ENCODE assay signal across 9 mouse cellular contexts in genomic region chr3:62338854-62339515, GRCm38 (mm10). TPM values are rescaled to one million over a fixed set of nuclear protein-coding genes. Genes with fewer than 3 reads are reported as not detected.
A peak's percentile ranks its signal among the peaks of the same experiment; 100 is the strongest.
DNase-seq lines count a peak whose midpoint lies in the region; ATAC-seq and TF ChIP-seq lines count a peak whose summit lies in the region.
"Had no signal": no experiment of that assay in that cellular context is flagged by ENCODE, and none has a peak within 500 bp of the region (broad histone marks: within the 10 kb centered on the region; RNA-seq: fewer than 3 reads in every experiment).

No protein-coding gene starts in this region.

- no peak for TF ChIP-seq POLR2A in testis, adult 2 months (IDR thresholded peaks at IDR 0.05; ENCODE audit: control insufficient read depth, low read depth, low read length)

- under 1% methylated on average over 68 of the region's 68 CpGs for WGBS in intestine, embryonic 14.5 days
- WGBS in limb, embryonic 15.5 days = under 1% methylated on average over 67 of the region's 68 CpGs
- WGBS in midbrain, embryonic 15.5 days = under 1% methylated on average over 67 of the region's 68 CpGs

- peak overlapping the region; percentile 78 for H3K9ac ChIP-seq in intestine, embryonic 14.5 days (ENCODE audit: low read length)
- H3K9ac ChIP-seq in limb, embryonic 15.5 days = peak overlapping the region; percentile 74
- peak overlapping the region; percentile 67 for H3K9ac ChIP-seq in midbrain, embryonic 15.5 days

- peak; percentile 1 for DNase-seq in CD4-positive, CD25-positive, alpha-beta regulatory T cell, adult 2 months (ENCODE audit: low read depth, low spot score)
- DNase-seq in cerebellum, postnatal 4 days (ENCODE audit: low spot score in 2 of 2) = peak; percentile 30 to 50
- peak; percentile 30 to 45 for DNase-seq in gastrocnemius, postnatal 36 days
- DNase-seq in intestine, embryonic 14.5 days (ENCODE audit: low spot score) = peak; percentile 91

- H3K9me3 ChIP-seq in intestine, embryonic 14.5 days (ENCODE audit: control insufficient read depth, low read length) = no peaks in the 10 kb centered on the region
- no peaks in the 10 kb centered on the region for H3K9me3 ChIP-seq in limb, embryonic 15.5 days
- H3K9me3 ChIP-seq in midbrain, embryonic 15.5 days = no peaks in the 10 kb centered on the region

- ATAC-seq in CD4-positive, CD25-positive, alpha-beta regulatory T cell, adult 4 months = no peak
- ATAC-seq in intestine, embryonic 14.5 days (replicated peaks; ENCODE audit: low FRiP score, low TSS enrichment, low read depth) = peak; percentile 96
- ATAC-seq in limb, embryonic 15.5 days (ENCODE audit: insufficient number of reproducible peaks, low FRiP score, low TSS enrichment, low read depth) = peak; percentile 87
- peak; percentile 94 for ATAC-seq in midbrain, embryonic 15.5 days (replicated peaks)

- peak overlapping the region; percentile 77 for H3K4me3 ChIP-seq in intestine, embryonic 14.5 days (ENCODE audit: low read depth, low read length)
- H3K4me3 ChIP-seq in limb, embryonic 15.5 days = peak overlapping the region; percentile 77
- peak overlapping the region; percentile 66 for H3K4me3 ChIP-seq in midbrain, embryonic 15.5 days
- peak overlapping the region; percentile 72 for H3K4me3 ChIP-seq in testis, adult 2 months (ENCODE audit: control insufficient read depth, low read depth, low read length)

- peak overlapping the region; percentile 74 for H3K4me2 ChIP-seq in intestine, embryonic 14.5 days (ENCODE audit: low read length)
- peak overlapping the region; percentile 91 for H3K4me2 ChIP-seq in limb, embryonic 15.5 days
- peak overlapping the region; percentile 84 for H3K4me2 ChIP-seq in midbrain, embryonic 15.5 days

- peak overlapping the region; percentile 71 for H3K27ac ChIP-seq in intestine, embryonic 14.5 days (ENCODE audit: low read depth)
- H3K27ac ChIP-seq in limb, embryonic 15.5 days = peak overlapping the region; percentile 71
- peak overlapping the region; percentile 43 for H3K27ac ChIP-seq in midbrain, embryonic 15.5 days
- H3K27ac ChIP-seq in testis, adult 2 months (ENCODE audit: control insufficient read depth, insufficient read depth, low read depth, low read length) = no peak overlapping the region
- H3K27ac ChIP-seq: macrophage had no signal

- peaks cover 14% of the 10 kb centered on the region; the same call in 1 of the 2 replicates for H3K4me1 ChIP-seq in intestine, embryonic 14.5 days (replicated peaks; ENCODE audit: control insufficient read depth, insufficient read depth, low read length)
- H3K4me1 ChIP-seq in limb, embryonic 15.5 days = peaks cover 15% of the 10 kb centered on the region
- peaks cover 13% of the 10 kb centered on the region; the same call in 1 of the 2 replicates for H3K4me1 ChIP-seq in midbrain, embryonic 15.5 days
- no peaks in the 10 kb centered on the region; the same call in 1 of the 2 replicates for H3K4me1 ChIP-seq in testis, adult 2 months (ENCODE audit: control insufficient read depth, insufficient read depth, low read length)

- no peaks in the 10 kb centered on the region for H3K27me3 ChIP-seq in intestine, embryonic 14.5 days (replicated peaks; ENCODE audit: control insufficient read depth, insufficient read depth, low read length)
- H3K27me3 ChIP-seq in limb, embryonic 15.5 days = peaks cover 5% of the 10 kb centered on the region; the same call in 1 of the 2 replicates
- peaks cover 8% of the 10 kb centered on the region; the same call in 1 of the 2 replicates for H3K27me3 ChIP-seq in midbrain, embryonic 15.5 days (replicated peaks)
- no peaks in the 10 kb centered on the region for H3K27me3 ChIP-seq in testis, adult 2 months (ENCODE audit: control insufficient read depth, insufficient read depth, low read length)

- H3K36me3 ChIP-seq in intestine, embryonic 14.5 days (ENCODE audit: control insufficient read depth, insufficient read depth, low read length) = peaks cover 8% of the 10 kb centered on the region; the same call in 1 of the 2 replicates
- H3K36me3 ChIP-seq in limb, embryonic 15.5 days = no peaks in the 10 kb centered on the region
- no peaks in the 10 kb centered on the region for H3K36me3 ChIP-seq in midbrain, embryonic 15.5 days (replicated peaks)
- H3K36me3 ChIP-seq in testis, adult 2 months (ENCODE audit: control insufficient read depth, insufficient read depth, low read length) = no peaks in the 10 kb centered on the region

- no peak for TF ChIP-seq CTCF in testis, adult 2 months (IDR thresholded peaks at IDR 0.05; ENCODE audit: control insufficient read depth, insufficient read depth, insufficient replicate concordance, low read depth, low read length)

- intact Hi-C loops in gastrocnemius, postnatal 36 days (cut with DNase I) = no loop called here

RNA-seq across cellular contexts. Expression of gene Arhgef26, which starts 0.8 kb away (rescaled TPM):
- polyA plus RNA-seq in CD4-positive, CD25-positive, alpha-beta regulatory T cell, adult 4 months (2017; shearing (Covaris generic)) = under 1 TPM in 1 of 2 experiments, not detected in 1; 0.27 TPM
- total RNA-seq in gastrocnemius, postnatal 36 days (2021) = 1 to 10 TPM; 1.1 TPM
- polyA plus RNA-seq in intestine, embryonic 14.5 days (2014; fragmentation: Nextera tagmentation; extraction: Ambion mirVana) = 14.6 and 15.7 TPM in 2 replicates
- polyA plus RNA-seq in limb, embryonic 15.5 days (2015; fragmentation: Nextera tagmentation; extraction: Ambion mirVana) = 12.0 and 12.1 TPM in 2 replicates
- 9.2 and 11.7 TPM in 2 replicates for polyA plus RNA-seq in midbrain, embryonic 15.5 days (2015; fragmentation: Nextera tagmentation; extraction: Ambion mirVana)
- polyA plus RNA-seq in testis, adult 2 months (2012; rRNA removed) = 0.38 and 0.64 TPM in 2 replicates
- polyA plus RNA-seq: macrophage had no signal

Comparison
In these comparisons a context has a peak if more than half of its experiments do, and no peak if none do; other contexts are left out.
1. DNase-seq: peak in every context shown above with its lines; median percentile 91 in intestine, embryonic 14.5 days; 40 in cerebellum, postnatal 4 days; 38 in gastrocnemius, postnatal 36 days; 1 in CD4-positive, CD25-positive, alpha-beta regulatory T cell, adult 2 months.